Mouse (Mus musculus) CD4-positive helper T cell, adult 2 months (primary cell): ENCODE measurements around the gene Klhl26.

Experiments used
- DNase-seq: peaks from one replicate; pipeline ENCODE4 v3.0.0-alpha.2; 2012; ENCODE audit warnings: low read depth, missing footprints, low spot score

Klhl26 gene

DNA sequence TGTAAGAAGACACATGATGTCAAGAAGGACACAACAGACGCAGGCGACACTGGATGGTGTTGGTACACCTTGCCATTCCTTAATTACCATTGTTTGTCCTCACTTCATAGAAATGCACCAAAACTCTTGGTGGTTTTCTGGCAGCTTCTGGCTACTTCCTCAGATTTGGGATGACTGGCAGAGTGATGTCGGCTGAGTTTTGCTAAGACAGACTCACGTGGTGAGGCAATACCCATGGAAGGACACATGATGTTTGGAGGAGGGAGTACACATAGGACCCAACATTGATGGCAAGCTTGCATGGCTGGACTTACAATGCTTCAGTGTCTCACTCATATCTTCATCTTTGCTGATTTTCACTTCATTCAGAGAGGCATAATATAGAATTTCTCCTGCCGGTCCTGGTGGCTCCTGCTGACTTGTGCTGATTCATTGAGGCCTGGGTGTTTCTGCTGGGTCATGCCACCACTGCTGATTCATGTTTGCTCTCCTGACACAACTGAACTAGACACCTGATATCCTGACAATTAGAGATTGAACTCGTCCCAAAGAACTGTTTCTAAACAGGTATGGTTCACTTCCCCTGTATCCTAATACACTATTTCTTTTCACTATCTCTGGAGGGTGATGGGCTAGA lies 62.3 kb downstream of the Klhl26 start:
- DNase-seq, result no peak

DNA sequence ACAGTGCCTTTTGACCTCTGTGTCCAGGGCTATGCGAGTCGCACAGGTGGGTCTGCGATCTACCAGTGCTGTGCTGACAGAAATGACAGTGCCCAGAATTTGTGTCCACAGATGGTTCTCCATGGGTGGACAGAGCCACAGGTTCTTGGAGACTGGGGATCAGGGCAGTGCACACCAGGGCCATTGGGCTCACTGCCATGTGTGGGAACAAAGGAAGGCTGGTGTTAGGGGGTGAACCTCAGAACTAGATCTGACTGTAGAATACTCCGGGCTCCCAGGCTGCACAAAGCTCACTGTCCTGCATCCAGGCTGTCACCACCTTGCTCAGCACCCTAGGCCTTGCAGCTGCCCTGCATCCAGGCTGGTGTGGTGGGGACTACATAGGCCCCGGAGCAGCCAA lies 66.5 kb downstream of the Klhl26 start:
- DNase-seq, result no peak

DNA sequence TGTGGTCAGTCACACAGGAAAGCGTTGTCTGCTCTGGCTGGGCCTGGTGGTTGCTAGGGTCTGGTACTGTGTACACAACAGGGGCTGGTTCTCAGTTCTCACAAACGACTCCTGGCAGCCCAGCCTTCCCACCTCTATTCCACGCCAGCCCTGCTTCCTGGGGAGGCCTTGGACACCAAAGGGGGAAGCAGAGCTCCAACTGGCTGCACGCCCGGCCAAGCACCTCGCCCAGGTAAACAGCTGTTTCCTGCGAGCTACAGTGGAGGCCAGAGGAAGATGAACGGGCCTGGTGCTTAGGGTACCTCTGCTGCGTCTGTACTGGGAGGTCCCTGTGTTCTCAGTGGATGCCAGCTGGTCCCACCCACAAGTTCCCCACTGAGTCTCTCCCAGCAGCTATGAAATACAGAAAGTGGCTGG lies 67.3 kb downstream of the Klhl26 start:
- no peak for DNase-seq

GRCm38 (mm10) chr8:70409019-70409418 lies 67.7 kb downstream of the Klhl26 start:
- DNase-seq, result no peak

- DNase-seq, result no peak
Measured at GRCm38 (mm10) chr8:70408301-70408700, 68.5 kb downstream of the Klhl26 start.

DNA sequence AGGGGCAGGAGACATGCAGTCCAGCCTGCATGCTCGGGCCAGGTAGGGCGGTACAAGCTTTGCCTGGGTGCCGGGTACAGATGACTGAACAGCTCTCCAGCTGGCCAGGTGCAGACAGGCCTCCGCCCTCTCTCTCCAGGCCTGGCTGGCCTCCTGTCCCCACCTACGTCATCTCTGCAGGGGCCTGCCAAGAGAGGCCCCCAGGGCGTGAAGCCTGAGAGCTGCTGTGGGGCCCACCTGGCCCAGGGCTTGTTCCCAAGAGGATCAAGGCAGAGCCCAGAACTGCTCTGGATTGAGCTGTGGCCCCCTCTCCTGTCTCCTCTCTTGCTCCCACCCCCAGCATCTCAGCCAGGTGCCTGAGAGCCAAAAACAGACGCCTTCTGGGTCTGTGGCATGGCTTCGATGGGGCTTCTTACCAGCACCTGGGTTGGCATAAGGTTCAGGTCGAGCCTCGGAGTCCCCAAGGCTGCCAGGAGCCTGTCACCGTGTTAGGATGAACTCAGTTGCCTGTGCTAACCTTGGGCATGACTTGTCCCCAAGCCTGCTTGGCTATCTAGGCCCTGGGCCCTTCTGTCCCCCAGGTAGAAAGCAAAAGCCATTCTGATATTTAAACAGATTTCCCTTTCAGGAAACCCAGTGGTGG lies 70.2 kb downstream of the Klhl26 start:
- no peak for DNase-seq

- DNase-seq, result no peak
Measured at GRCm38 (mm10) chr8:70405189-70405588, 71.6 kb downstream of the Klhl26 start.

GRCm38 (mm10) chr8:70404212-70404611 lies 72.6 kb downstream of the Klhl26 start:
- DNase-seq, result no peak
